Mouse (Mus musculus) lung, adult 2 months (tissue): ENCODE measurements around the gene Rab40c.

Experiments used
- CTCF ChIP-seq: fragments of 200-500 bp; IDR thresholded peaks from 2 replicates; pipeline ENCODE4 v1.5.1; 2011; ENCODE audit warnings: mild to moderate bottlenecking, low read length, control low read depth; ENCODE audit not compliant: insufficient read depth
- POLR2A ChIP-seq: fragments of 200-500 bp; IDR thresholded peaks from 2 replicates; pipeline ENCODE4 v1.6.1; 2011; ENCODE audit warnings: low read depth, mild to moderate bottlenecking, control low read depth, low read length, borderline replicate concordance; ENCODE audit errors: extremely low read depth

- TF ChIP-seq POLR2A, result no peak
- TF ChIP-seq CTCF, result no peak
Observed at GRCm38 (mm10) chr17:25944366-25945163, 25.0 kb upstream of the Rab40c start, which contains the start of the genes Pigq and Nhlrc4.
